Mouse (Mus musculus): ENCODE measurements at regions not wholly inside any gene's neighbourhood (a gene's known extent, or its start where the extent isn't known, plus 50 kb on each side); places are given as distances from the start of the nearest gene placed in this dataset.
"Not testable (repeated sequence)": the region's sequence is repeated elsewhere in the genome, so short reads cannot be mapped to it uniquely, and the experiment has no call there.

DNA sequence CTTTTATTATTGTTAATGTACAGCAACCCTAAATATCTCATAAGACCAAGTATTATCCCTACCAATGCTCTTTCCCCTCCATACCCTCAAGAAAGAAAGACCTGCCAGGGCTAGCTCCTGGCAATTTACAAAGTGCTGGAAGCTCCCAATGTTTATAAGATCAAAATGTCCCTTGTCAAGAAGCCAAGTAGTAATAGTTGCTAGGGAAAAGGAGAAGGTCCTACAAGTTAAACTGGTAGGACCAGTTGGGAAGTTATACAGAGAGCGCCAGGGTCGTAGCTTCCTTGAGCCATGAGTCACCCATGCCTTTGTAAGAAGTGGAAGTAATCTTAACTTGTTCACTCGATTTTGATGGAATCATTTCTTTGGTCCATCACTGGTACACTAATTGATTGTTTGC lies 1344.1 kb downstream of the Zfp704 start:
- H3K9me3 ChIP-seq, result no peaks in the 10 kb centered on the region
- ATAC-seq (ENCODE audit: extremely low read depth, insufficient number of reproducible peaks, low FRiP score, low TSS enrichment), result no peak
- no peaks in the 10 kb centered on the region for H3K27me3 ChIP-seq (replicated peaks)
- no peak overlapping the region for H3K4me2 ChIP-seq
- WGBS, result 68% methylated on average over 3 of the region's 3 CpGs
- no peak overlapping the region for H3K27ac ChIP-seq (replicated peaks)
- no peak overlapping the region for H3K9ac ChIP-seq
- H3K4me3 ChIP-seq, result no peak overlapping the region
- H3K4me1 ChIP-seq, result no peaks in the 10 kb centered on the region
- H3K36me3 ChIP-seq, result no peaks in the 10 kb centered on the region

DNA sequence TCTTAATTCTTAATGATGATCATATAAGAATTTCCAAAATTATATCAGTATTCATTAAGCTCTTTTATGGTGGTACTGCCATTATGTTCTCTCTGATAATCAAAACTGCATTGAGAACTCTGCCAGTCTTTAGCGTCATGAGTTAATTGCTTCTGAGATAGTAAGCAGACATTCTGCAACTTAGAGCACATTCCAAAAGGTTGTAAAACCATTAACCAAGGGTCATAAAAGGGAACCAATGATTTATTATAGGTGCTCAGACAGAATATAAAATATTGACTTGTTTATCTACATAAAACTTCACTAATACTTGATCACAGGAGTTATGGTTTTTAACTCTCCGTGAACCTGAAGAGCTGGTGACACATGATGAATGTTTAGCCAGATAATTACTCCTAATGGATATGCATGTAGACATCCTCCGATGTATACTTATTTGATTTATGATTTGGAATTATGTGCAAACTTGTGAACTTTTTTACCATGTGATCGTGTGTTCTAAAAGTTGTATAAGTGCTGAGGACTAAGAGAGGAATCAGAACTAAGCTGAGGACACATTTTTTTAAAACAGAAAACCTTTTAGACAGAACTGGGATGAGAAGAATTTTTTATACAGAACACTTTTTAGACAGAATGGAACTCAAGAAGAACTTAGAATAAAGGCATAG lies 1345.4 kb downstream of the Zfp704 start:
- Histone ChIP-seq H3K27me3 (replicated peaks) (no peaks in the 10 kb centered on the region), H3K4me2 (no peak overlapping the region), H3K27ac (replicated peaks) (no peak overlapping the region), H3K4me1 (no peaks in the 10 kb centered on the region), H3K9ac (no peak overlapping the region), H3K9me3 (no peaks in the 10 kb centered on the region), H3K4me3 (no peak overlapping the region), H3K36me3 (no peaks in the 10 kb centered on the region)
- WGBS, result 71% methylated on average over 4 of the region's 4 CpGs
- no peak for ATAC-seq (ENCODE audit: extremely low read depth, insufficient number of reproducible peaks, low FRiP score, low TSS enrichment)

DNA sequence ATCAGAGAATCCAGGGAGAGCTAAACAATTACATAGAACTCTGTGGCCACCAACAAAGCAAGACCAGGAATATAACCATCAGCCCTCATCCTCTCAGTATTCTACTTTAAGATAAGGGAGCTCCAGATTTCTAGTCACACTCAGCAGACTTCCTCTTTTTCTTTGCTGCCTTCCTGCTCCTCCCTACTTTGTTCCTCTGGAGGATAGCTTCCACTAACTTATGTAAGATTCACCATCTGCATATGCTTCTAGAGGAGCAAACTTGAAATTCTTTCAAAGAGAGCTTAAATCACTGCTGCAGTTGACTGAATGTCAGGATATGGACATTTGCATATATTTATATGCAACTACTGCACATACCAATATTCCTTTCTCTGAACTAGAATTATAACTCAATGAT lies 1352.6 kb downstream of the Zfp704 start:
- ATAC-seq (ENCODE audit: extremely low read depth, insufficient number of reproducible peaks, low FRiP score, low TSS enrichment), result no peak
- Histone ChIP-seq H3K4me1 (peaks cover 3% of the 10 kb centered on the region; the same call in 1 of the 2 replicates), H3K9ac (no peak overlapping the region)

DNA sequence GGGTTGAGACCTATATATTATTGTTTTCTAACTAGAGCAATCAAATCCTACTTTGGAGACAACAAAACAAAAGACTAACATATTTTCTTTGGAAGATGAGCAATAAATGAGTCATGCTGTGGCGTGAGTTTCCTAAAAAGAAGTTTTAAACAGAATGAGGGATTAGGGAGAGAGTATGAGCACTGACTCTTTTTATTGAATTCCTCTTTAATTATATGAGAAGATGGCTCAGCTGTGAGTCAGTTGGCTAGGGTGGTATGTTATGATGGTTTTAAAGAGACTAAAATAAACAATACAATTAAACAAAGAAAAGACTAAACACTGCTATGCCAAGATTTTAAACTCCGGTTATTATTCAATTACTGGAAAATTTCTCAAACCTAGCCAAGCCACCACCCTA lies 1357.6 kb downstream of the Zfp704 start:
- H3K4me3 ChIP-seq, result no peak overlapping the region
- H3K9me3 ChIP-seq, result no peaks in the 10 kb centered on the region
- H3K4me2 ChIP-seq, result no peak overlapping the region
- no peaks in the 10 kb centered on the region for H3K27me3 ChIP-seq (replicated peaks)
- peaks cover 3% of the 10 kb centered on the region; the same call in 1 of the 2 replicates for H3K4me1 ChIP-seq
- H3K9ac ChIP-seq, result no peak overlapping the region
- no peak for ATAC-seq (ENCODE audit: extremely low read depth, insufficient number of reproducible peaks, low FRiP score, low TSS enrichment)
- no peak overlapping the region for H3K27ac ChIP-seq (replicated peaks)
- H3K36me3 ChIP-seq, result no peaks in the 10 kb centered on the region
- WGBS, result 71% methylated on average over 2 of the region's 2 CpGs

More for the DNA sequence above, 1352.6 kb downstream of the Zfp704 start:
- H3K4me2 ChIP-seq, result no peak overlapping the region
- H3K36me3 ChIP-seq, result no peaks in the 10 kb centered on the region
- H3K9me3 ChIP-seq, result no peaks in the 10 kb centered on the region
- no peaks in the 10 kb centered on the region for H3K27me3 ChIP-seq (replicated peaks)
- no peak overlapping the region for H3K27ac ChIP-seq (replicated peaks)
- H3K4me3 ChIP-seq, result no peak overlapping the region

DNA sequence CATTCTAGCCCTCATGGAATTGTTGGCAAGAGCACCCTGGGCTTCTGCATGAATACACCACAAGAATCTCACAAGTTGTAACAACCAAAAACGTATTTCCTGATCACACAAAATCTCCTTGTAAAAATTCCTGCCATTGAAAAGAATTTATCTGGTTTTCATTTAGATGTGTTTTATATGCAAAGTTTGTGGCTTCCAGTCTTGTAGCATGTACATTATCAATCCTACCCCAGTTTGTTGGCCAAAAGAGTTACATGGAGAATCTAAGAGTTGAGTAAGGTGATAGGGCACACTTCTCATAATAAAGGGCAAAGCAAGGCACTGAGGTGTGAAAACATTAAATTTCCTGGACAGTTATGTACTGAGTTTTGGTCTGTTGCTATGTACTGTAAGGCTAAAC lies 1361.0 kb downstream of the Zfp704 start:
- H3K27me3 ChIP-seq (replicated peaks), result no peaks in the 10 kb centered on the region

DNA sequence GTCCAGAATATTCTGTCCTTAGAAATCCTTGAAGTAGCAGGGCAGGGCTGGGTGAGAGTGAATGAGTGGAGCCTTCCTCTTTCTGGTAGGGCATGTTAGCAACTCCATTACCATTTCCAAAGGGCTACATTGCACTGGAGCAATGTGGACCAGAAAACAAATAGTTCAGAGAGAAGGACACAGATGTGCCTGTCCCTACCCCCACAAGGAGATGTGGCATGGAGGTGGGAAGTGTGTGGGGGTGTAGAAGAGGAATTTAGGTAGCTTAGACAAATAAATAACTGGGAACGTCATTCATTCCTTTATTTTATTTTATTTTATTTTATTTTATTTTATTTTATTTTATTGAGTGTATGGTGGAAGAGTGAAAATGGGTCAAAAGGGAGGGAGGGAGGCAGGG lies 1364.1 kb downstream of the Zfp704 start:
- 17% methylated on average over 1 of the region's 1 CpGs for WGBS
- not testable (repeated sequence) for H3K9ac ChIP-seq; H3K36me3 ChIP-seq; H3K4me1 ChIP-seq; H3K4me3 ChIP-seq; ATAC-seq (ENCODE audit: extremely low read depth, insufficient number of reproducible peaks, low FRiP score, low TSS enrichment); H3K4me2 ChIP-seq; H3K27ac ChIP-seq (replicated peaks); H3K9me3 ChIP-seq; H3K27me3 ChIP-seq (replicated peaks)

More for the DNA sequence above, 1361.0 kb downstream of the Zfp704 start:
- no peak overlapping the region for H3K4me3 ChIP-seq
- 0 out of 2 replicates have a peak, but pooled peaks cover 3% of the 10 kb centered on the region for H3K9me3 ChIP-seq
- no peak overlapping the region for H3K9ac ChIP-seq
- no peak for ATAC-seq (ENCODE audit: extremely low read depth, insufficient number of reproducible peaks, low FRiP score, low TSS enrichment)
- WGBS, result 65% methylated on average over 1 of the region's 1 CpGs
- no peaks in the 10 kb centered on the region for H3K36me3 ChIP-seq
- H3K4me2 ChIP-seq, result no peak overlapping the region
- H3K4me1 ChIP-seq, result no peaks in the 10 kb centered on the region
- H3K27ac ChIP-seq (replicated peaks), result no peak overlapping the region

DNA sequence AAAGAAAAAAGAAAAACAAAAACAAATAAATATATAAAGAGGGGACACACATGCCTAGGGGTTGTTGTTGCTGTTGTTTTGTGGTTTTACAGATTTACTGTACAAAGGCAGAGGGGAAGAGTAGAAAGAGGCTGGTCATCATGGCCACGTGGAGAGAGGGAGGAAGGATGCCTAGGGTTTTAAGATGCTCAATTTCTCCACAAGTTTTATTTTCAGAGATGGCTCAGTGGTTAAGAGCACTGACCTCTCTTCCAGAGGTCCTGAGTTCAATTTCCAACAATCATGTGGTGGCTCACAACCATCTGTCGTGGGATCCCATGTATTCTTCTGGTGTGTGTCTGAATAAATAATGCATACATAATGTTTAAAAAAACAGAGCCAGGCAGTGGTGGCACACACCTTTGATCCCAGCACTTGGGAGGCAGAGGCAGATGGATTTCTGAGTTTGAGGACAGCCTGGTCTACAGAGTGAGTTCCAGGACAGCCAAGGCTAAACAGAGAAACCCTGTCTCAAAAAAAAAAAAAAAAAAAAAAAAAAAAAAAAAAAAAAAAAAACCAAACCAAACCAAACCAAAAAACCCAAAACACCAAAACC lies 1364.6 kb downstream of the Zfp704 start:
- 56% methylated on average over 2 of the region's 2 CpGs for WGBS
- ATAC-seq (ENCODE audit: extremely low read depth, insufficient number of reproducible peaks, low FRiP score, low TSS enrichment), result peak; percentile 85
- not testable (repeated sequence) for H3K27me3 ChIP-seq (replicated peaks)

DNA sequence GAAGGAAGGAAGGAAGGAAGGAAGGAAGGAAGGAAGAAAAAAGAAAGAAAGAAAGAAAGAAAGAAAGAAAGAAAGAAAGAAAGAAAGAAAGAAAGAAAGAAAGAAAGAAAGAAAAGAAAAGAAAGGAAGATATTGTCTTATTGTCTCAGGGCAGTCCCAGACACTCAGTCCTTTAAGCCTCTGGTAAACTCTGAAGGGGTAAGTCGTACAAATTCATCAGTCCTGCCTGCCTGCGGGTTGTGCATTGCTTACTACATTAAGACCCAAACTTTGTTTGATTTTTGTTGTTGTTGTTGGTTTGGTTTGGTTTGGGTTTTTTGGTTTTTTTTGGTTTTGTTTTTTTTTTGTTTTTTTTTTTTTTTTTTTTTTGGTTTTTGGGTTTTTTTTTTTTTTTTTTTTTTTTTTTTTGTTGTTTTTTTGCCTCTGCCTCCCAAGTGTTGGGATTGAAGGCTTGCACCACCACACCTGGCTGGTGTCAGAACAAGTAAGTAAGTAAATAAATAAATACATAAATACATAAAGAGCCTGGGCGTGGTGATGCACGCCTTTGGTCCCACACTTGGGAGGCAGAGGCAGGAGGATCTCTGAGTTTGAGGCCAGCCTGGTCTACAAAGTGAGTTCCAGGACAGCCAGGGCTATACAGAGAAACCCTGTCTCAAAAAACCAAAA lies 1365.2 kb downstream of the Zfp704 start:
- not testable (repeated sequence) for ATAC-seq (ENCODE audit: extremely low read depth, insufficient number of reproducible peaks, low FRiP score, low TSS enrichment); H3K4me2 ChIP-seq; H3K4me3 ChIP-seq; H3K9me3 ChIP-seq; H3K9ac ChIP-seq; H3K27me3 ChIP-seq (replicated peaks); H3K27ac ChIP-seq (replicated peaks); H3K4me1 ChIP-seq; H3K36me3 ChIP-seq
- WGBS, result 83% methylated on average over 4 of the region's 4 CpGs

More for the DNA sequence above, 1364.6 kb downstream of the Zfp704 start:
- not testable (repeated sequence) for H3K4me3 ChIP-seq; H3K27ac ChIP-seq (replicated peaks); H3K4me1 ChIP-seq; H3K4me2 ChIP-seq; H3K9me3 ChIP-seq; H3K9ac ChIP-seq; H3K36me3 ChIP-seq

DNA sequence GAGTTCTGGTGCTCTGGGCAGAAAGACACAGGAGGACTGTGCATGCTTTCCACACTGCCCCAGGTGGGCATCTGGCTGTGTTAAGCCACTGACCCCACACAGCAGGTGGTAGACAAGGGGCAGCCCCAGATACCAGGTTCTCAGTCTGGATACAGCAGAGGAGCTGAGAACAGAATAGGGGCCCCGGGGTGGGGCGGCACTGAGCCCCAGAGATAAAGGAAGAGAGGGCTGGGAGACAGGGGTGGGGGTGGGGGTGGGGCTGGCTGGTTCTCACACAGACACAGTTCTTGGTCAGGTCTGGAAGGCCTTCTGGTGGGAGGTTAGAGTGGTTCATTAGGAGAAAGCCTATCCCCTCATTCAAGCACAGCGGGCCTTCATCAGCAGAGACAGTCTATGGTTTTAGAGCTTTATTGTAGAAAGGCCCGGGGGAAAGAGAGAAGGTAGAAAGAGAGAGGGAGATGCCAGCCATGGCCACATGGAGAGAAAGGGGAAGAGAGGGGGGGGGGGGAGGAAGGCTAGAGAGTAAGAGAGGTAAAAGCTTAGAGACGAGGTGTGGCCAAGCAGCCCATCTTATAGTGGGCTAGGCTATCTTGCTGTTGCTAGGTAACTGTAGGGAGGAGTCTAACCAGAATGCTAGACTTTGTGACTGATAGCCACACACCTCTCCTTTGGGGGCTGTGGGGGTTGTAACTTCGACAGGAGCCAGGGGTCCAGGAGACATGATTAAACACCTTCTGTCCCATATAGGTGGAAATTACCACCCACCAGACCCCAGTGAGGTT lies 1403.1 kb downstream of the Zfp704 start:
- 61% methylated on average over 6 of the region's 6 CpGs for WGBS
- Histone ChIP-seq H3K36me3 (no peaks in the 10 kb centered on the region), H3K9me3 (no peaks in the 10 kb centered on the region), H3K27ac (replicated peaks) (no peak overlapping the region), H3K4me2 (no peak overlapping the region), H3K27me3 (replicated peaks) (no peaks in the 10 kb centered on the region), H3K4me1 (no peaks in the 10 kb centered on the region), H3K4me3 (no peak overlapping the region), H3K9ac (no peak overlapping the region)
- ATAC-seq (ENCODE audit: extremely low read depth, insufficient number of reproducible peaks, low FRiP score, low TSS enrichment), result no peak

DNA sequence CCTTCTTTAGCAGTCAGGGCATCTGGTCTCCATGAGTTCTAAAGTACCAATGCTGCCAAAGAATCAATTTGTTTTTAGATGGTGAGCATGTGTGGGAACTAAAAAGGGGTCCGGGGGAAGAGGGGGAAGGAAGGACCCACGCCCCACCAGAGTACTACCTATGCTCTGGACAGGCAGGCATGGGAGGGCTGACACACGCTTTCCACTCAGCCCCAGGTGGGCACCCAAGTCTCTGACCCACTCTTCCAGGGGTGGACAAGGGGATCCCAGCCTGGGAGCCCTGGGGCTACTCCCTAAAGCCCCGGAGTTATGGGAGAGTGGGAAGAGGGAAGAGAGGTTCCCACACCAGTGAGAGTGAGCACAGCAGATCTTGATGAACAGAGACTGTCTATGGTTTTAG lies 1446.9 kb downstream of the Zfp704 start:
- 71% methylated on average over 4 of the region's 4 CpGs for WGBS
- H3K4me3 ChIP-seq, result no peak overlapping the region
- ATAC-seq (ENCODE audit: extremely low read depth, insufficient number of reproducible peaks, low FRiP score, low TSS enrichment), result no peak

DNA sequence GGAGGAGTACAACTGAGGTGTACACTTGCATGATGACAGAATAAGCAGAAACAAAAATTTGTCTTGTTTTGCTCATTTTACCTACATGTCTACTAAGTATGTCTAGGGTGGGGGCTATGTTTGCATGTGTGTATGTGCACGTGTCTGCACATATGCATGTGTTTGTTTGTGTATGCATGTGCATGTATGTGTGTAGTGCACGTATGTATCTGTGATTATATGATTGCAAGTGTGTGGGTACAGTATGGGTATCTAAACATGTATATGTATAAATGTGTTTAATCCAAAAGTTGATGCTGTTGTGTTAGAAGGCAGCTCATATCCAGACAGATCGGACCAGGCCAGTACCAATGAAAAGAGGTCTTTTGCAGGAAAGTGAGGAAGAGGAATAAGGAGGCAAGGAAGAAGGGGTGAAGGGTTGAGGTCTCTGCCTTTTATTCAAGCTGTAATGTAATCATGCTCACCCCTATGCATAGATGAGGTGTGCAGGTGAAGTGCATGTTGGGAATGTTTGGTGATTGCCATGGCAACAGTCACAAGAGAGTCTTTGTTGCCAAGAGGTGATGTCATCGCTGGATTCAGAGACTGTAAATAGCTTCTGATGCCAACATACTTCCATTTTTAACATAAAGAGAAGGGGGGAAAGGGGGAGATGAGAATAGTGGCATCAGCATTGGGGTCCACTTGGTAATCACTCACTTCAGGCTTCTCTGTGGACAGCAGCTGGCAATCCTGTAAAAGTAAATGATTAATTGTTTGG lies 1447.7 kb downstream of the Zfp704 start:
- WGBS, result 77% methylated on average over 4 of the region's 4 CpGs
- no peaks in the 10 kb centered on the region for H3K9me3 ChIP-seq

More for the DNA sequence above, 1446.9 kb downstream of the Zfp704 start:
- no peak overlapping the region for H3K27ac ChIP-seq (replicated peaks)
- no peaks in the 10 kb centered on the region for H3K9me3 ChIP-seq
- peaks cover 32% of the 10 kb centered on the region for H3K4me1 ChIP-seq
- H3K36me3 ChIP-seq, result no peaks in the 10 kb centered on the region
- H3K9ac ChIP-seq, result no peak overlapping the region
- H3K27me3 ChIP-seq (replicated peaks), result no peaks in the 10 kb centered on the region
- H3K4me2 ChIP-seq, result no peak overlapping the region

More for the DNA sequence above, 1447.7 kb downstream of the Zfp704 start:
- Histone ChIP-seq H3K4me2 (no peak overlapping the region), H3K27ac (replicated peaks) (no peak overlapping the region), H3K4me3 (no peak overlapping the region), H3K4me1 (peaks cover 32% of the 10 kb centered on the region), H3K9ac (no peak overlapping the region), H3K27me3 (replicated peaks) (no peaks in the 10 kb centered on the region), H3K36me3 (no peaks in the 10 kb centered on the region)
- ATAC-seq (ENCODE audit: extremely low read depth, insufficient number of reproducible peaks, low FRiP score, low TSS enrichment), result no peak
